Mouse (Mus musculus) small intestine, adult 2 months (tissue): ENCODE results near the gene Mlip. TPM values are rescaled to one million over a fixed set of nuclear protein-coding genes. Genes with fewer than 3 reads are reported as not detected.
"Not testable (repeated sequence)": the region's sequence is repeated elsewhere in the genome, so short reads cannot be mapped to it uniquely, and the experiment has no call there.

ENCODE experiments used
- H3K27ac ChIP-seq: fragments of 200-500 bp; 2 replicates; pipeline ENCODE4 v1.5.1; 2012; ENCODE audit warnings: low read depth, low read length, control low read depth, inconsistent platforms; ENCODE audit not compliant: insufficient read depth
- H3K27me3 ChIP-seq: fragments of 200-500 bp; 2 replicates; pipeline ENCODE4 v1.6.1; 2012; ENCODE audit warnings: mild to moderate bottlenecking, moderate library complexity, low read length, inconsistent platforms; ENCODE audit not compliant: control insufficient read depth, insufficient read depth
- H3K36me3 ChIP-seq: fragments of 200-500 bp; 2 replicates; pipeline ENCODE4 v1.6.1; 2012; ENCODE audit warnings: mild to moderate bottlenecking, low read length, control low read depth, inconsistent platforms; ENCODE audit not compliant: control insufficient read depth, insufficient read depth
- H3K4me1 ChIP-seq: fragments of 200-500 bp; 2 replicates; pipeline ENCODE4 v1.6.1; 2012; ENCODE audit warnings: low read length, inconsistent platforms, mixed read lengths; ENCODE audit not compliant: control insufficient read depth, insufficient read depth, insufficient read length
- H3K4me3 ChIP-seq: fragments of 200-500 bp; 2 replicates; pipeline ENCODE4 v1.5.1; 2012; ENCODE audit warnings: low read depth, mild to moderate bottlenecking, control low read depth, inconsistent platforms, low read length, moderate library complexity
- CTCF ChIP-seq: fragments of 200-500 bp; IDR thresholded peaks from 2 replicates; pipeline ENCODE4 v1.5.1; 2012; ENCODE audit warnings: low read depth, mild to moderate bottlenecking, control low read depth, inconsistent platforms, low read length, moderate library complexity, mixed read lengths; ENCODE audit not compliant: insufficient replicate concordance, insufficient read length; ENCODE audit errors: extremely low read depth
- POLR2A ChIP-seq: fragments of 200-500 bp; IDR thresholded peaks from 2 replicates; pipeline ENCODE4 v1.6.1; 2012; ENCODE audit warnings: low read depth, mild to moderate bottlenecking, control low read depth, inconsistent platforms, low read length, moderate library complexity
- WGBS: fragments of 180-500 bp; shearing (Covaris S2); methylation state at CpG from one replicate; pipeline ENCODE4 v1.1.7; 2018; 5-methylcytosine and 5-hydroxymethylcytosine counted together
- polyA plus RNA-seq: library from polyadenylated mRNA; depleted of rRNA; stranded (reverse); fragments of >200 nt; gene quantifications from 2 replicates; pipeline ENCODE4 v1.2.3, GENCODE M21; 2012

Mlip gene
- polyA plus RNA-seq, 1 experiment = not detected

DNA sequence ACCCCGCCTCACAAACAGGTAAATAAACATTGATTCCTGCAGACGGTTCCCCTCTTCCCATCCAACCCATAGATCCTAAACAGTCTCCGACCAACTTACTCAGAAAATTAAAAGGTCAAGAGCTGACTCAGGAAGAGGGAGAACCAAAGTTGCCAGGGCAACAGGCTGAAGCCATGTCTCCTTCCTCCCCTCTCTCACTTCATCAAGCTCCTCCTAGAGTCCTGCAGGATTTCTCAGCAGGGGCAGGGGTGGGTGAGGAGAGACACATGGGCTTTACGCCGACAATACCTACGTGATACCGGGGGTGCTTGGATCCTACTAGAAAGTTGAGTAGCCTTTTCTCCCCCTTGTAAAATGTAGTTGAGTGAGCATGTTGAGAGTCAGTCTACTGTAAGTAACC lies 23.8 kb upstream of the Mlip start:
- Histone ChIP-seq H3K27ac (no peak overlapping the region), H3K4me1 (no peaks in the 10 kb centered on the region), H3K4me3 (no peak overlapping the region), H3K36me3 (no peaks in the 10 kb centered on the region), H3K27me3 (no peaks in the 10 kb centered on the region)
- 87% methylated on average over 7 of the region's 7 CpGs for WGBS
- no peak for TF ChIP-seq CTCF

DNA sequence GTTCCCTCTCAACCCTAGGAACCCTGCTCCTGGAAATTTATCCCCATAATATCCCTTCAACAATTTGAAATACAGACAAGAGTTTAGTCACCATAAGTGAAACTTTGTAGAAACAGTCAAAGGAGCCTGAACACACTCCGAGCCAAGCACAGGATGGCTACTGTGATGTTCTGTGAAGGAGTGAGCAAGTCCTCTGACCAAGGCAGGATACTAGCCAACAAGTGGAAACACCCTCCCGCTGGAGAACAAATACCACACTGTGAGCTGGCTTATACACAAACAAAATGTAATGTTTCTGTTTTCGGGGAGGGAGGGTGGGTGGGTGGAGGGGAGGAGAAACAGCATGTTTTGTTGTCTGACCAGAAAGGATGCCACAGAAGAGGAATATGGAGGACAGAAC lies 17.9 kb upstream of the Mlip start:
- TF ChIP-seq CTCF (no peak), POLR2A (no peak)
- no peaks in the 10 kb centered on the region for H3K36me3 ChIP-seq
- no peak overlapping the region for H3K4me3 ChIP-seq
- WGBS = 81% methylated on average over 3 of the region's 3 CpGs
- no peaks in the 10 kb centered on the region for H3K27me3 ChIP-seq
- H3K27ac ChIP-seq = no peak overlapping the region
- no peaks in the 10 kb centered on the region for H3K4me1 ChIP-seq

DNA sequence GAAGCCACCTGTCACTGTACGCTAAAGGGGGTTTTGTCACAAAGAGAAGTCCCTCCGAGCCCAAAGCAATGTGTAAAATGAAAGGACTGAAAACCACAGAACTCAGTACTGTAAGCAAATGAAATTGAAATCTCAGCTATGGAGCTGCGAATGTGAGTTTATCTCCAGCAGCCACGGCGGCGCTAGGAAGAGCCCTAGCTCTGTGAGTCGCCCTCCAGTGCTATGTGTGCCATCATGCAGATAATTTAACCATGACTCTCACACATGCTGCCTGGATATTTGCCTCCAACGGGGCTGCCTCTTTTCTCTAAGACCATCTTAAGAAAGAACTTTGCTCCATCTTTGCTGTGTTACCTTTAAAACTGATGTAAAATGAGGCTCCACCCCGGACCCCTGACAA lies 16.5 kb upstream of the Mlip start:
- TF ChIP-seq POLR2A (no peak), CTCF (no peak)
- no peak overlapping the region for H3K27ac ChIP-seq
- H3K4me3 ChIP-seq = no peak overlapping the region
- 64% methylated on average over 9 of the region's 9 CpGs for WGBS
- no peaks in the 10 kb centered on the region for H3K4me1 ChIP-seq
- no peaks in the 10 kb centered on the region for H3K27me3 ChIP-seq
- H3K36me3 ChIP-seq = no peaks in the 10 kb centered on the region

DNA sequence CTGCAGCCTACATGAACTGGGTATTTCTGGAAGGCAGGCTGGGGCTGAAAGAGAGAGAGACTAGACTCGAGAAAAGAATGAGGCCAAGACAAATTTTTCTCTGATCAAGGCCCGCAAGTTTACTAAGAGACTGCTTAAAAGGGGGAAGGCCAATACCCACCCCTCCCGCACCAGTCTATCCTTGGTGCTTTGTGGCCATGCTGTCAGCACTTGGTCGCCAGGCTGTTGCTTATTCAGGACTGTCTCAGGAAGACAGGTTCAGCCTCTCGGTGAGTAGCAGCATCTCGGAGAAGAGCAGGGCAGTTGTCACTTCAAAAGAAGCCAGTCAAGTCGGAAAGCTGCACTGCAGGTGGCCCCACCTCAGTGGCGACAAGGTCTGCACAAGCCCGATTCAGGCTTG lies 11.9 kb upstream of the Mlip start:
- WGBS = 78% methylated on average over 9 of the region's 9 CpGs

DNA sequence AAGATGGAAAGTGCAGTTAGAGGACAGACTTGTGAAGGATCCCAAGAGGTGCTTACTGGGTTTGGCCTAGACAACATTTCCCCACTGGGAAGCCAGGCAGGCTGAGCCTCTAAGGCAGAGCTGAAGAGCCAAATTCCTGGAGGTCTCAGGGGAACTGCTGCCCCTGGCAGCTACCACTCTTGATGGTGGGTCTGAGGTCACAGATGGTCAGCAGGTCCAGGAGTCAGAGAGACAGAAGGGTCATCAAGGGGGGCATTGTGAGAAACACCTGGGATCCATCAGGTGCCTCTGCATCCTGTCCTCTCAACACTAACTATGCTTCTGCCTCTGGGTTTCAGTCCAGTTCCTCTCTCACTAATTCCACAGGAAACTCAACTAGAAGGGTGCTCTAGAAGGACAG lies 10.1 kb upstream of the Mlip start:
- Histone ChIP-seq H3K36me3 (no peaks in the 10 kb centered on the region), H3K27ac (no peak overlapping the region), H3K27me3 (no peaks in the 10 kb centered on the region), H3K4me3 (no peak overlapping the region), H3K4me1 (no peaks in the 10 kb centered on the region)
- TF ChIP-seq POLR2A (no peak), CTCF (no peak)

More for the DNA sequence above, 11.9 kb upstream of the Mlip start:
- not testable (repeated sequence) for H3K27ac ChIP-seq, H3K27me3 ChIP-seq, H3K4me3 ChIP-seq, H3K36me3 ChIP-seq, H3K4me1 ChIP-seq

- Histone ChIP-seq H3K27ac (no peak overlapping the region), H3K27me3 (no peaks in the 10 kb centered on the region), H3K4me1 (no peaks in the 10 kb centered on the region), H3K36me3 (no peaks in the 10 kb centered on the region), H3K4me3 (no peak overlapping the region)
- TF ChIP-seq CTCF (no peak), POLR2A (no peak)
- WGBS = 85% methylated on average over 8 of the region's 8 CpGs
These were observed 7.9 kb upstream of the Mlip start for GRCm38 (mm10) chr9:77360654-77361053.

DNA sequence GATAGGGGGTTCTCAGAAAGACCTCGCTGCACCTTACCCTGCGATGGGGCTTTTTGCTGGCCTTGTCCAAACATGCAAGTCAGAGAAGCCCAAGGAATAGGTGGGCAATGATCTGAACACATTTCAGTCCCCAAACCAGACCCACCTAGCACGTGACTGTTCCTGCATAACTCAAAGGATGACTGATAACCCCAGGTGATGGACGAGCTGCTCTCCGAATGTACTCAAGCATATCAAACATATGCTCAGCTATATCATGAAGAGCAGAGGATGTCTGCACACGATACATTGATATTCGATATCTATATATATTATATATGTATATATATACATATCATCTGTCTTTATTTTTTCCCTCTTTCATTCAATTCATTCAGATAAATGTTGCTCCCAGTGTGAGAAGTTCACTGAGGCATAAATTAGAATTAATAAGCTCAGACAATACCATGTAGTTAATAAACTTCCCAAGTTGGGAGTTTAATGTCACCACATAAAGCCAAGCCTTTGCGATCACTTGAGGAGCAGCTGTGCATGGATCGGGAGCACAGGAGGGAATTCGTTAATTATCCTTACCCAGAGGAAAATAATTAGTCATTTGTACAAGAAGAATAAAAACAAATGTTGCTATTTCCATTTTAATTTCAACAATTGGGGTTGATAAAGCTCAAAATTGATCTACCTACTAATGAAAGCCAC lies 6.7 kb upstream of the Mlip start:
- no peaks in the 10 kb centered on the region for H3K36me3 ChIP-seq
- 88% methylated on average over 10 of the region's 10 CpGs for WGBS
- TF ChIP-seq POLR2A (no peak), CTCF (no peak)
- no peaks in the 10 kb centered on the region for H3K4me1 ChIP-seq
- no peak overlapping the region for H3K4me3 ChIP-seq
- H3K27me3 ChIP-seq = no peaks in the 10 kb centered on the region
- H3K27ac ChIP-seq = no peak overlapping the region

- Histone ChIP-seq H3K27ac (no peak overlapping the region), H3K4me3 (no peak overlapping the region), H3K27me3 (no peaks in the 10 kb centered on the region), H3K4me1 (no peaks in the 10 kb centered on the region), H3K36me3 (no peaks in the 10 kb centered on the region)
- 75% methylated on average over 4 of the region's 4 CpGs for WGBS
- TF ChIP-seq POLR2A = no peak
- TF ChIP-seq CTCF = no peak
These were observed 1.2 kb upstream of the Mlip start for GRCm38 (mm10) chr9:77353942-77354341.
